Mouse (Mus musculus): ENCODE data around the gene Gm20441. TPM values are rescaled to one million over a fixed set of nuclear protein-coding genes. Genes with fewer than 3 reads are reported as not detected.
A peak's percentile ranks its signal among the peaks of the same experiment; 100 is the strongest.

The Gm20441 gene
- not detected for total RNA-seq (2021)

- intact Hi-C loops (cut with DNase I): no loop called here
- DNase-seq: peak; percentile 63 to 69
These were observed at the start of gene Gm20441, which contains the start of gene Gstt3 for GRCm38 (mm10) chr10:75780769-75781578. Gene Gm20441, minus strand, starts transcription at chr10:75780954. Gene Gstt3, minus strand, starts transcription at chr10:75781414.

- intact Hi-C loops (cut with DNase I): loop anchor here (5.0 kb wide), 2 partner anchors 188 to 243 kb away; partner anchors contain the start of genes Ggt5 and Susd2
- no peak for DNase-seq
These were observed 49.5 kb upstream of the Gm20441 start for GRCm38 (mm10) chr10:75830275-75830670.

GRCm38 (mm10) chr10:75829529-75830274 is 48.9 kb upstream of the Gm20441 start:
- intact Hi-C loops (cut with DNase I): loop anchor here (5.0 kb wide), 2 partner anchors 187 to 242 kb away; partner anchors contain the start of genes Ggt5 and Susd2

GRCm38 (mm10) chr10:75828500-75828931 is 47.8 kb upstream of the Gm20441 start:
- DNase-seq: peak; percentile 65 to 73
- intact Hi-C loops (cut with DNase I): no loop called here

More at GRCm38 (mm10) chr10:75829529-75830274, 48.9 kb upstream of the Gm20441 start:
- DNase-seq: no peak

GRCm38 (mm10) chr10:75827668-75828360 is 47.1 kb upstream of the Gm20441 start:
- peak; percentile 68 to 73 for DNase-seq
- intact Hi-C loops (cut with DNase I): no loop called here

- intact Hi-C loops (cut with DNase I): no loop called here
- DNase-seq: no peak
These were observed 43.8 kb upstream of the Gm20441 start for GRCm38 (mm10) chr10:75824530-75824929.

- DNase-seq: no peak
- intact Hi-C loops (cut with DNase I): no loop called here
These were observed 43.0 kb upstream of the Gm20441 start for GRCm38 (mm10) chr10:75823782-75824181.

GRCm38 (mm10) chr10:75822443-75822842 is 41.7 kb upstream of the Gm20441 start, which contains the start of gene Gstt4:
Gene Gstt4, minus strand, starts transcription at chr10:75822543.
- no peak for DNase-seq
- intact Hi-C loops (cut with DNase I): no loop called here

- intact Hi-C loops (cut with DNase I): no loop called here
- DNase-seq: no peak
These were observed 39.1 kb upstream of the Gm20441 start for GRCm38 (mm10) chr10:75819882-75820281.

GRCm38 (mm10) chr10:75818641-75819040 is 37.9 kb upstream of the Gm20441 start:
- intact Hi-C loops (cut with DNase I): no loop called here
- no peak for DNase-seq

GRCm38 (mm10) chr10:75804217-75804616 is 23.5 kb upstream of the Gm20441 start:
- intact Hi-C loops (cut with DNase I): no loop called here
- no peak for DNase-seq

- DNase-seq: peak; percentile 60 to 69
- intact Hi-C loops (cut with DNase I): no loop called here
These were observed 17.5 kb upstream of the Gm20441 start, which contains the start of gene Gstt1 for GRCm38 (mm10) chr10:75798176-75798696. Gene Gstt1, minus strand, starts transcription at chr10:75798584.

GRCm38 (mm10) chr10:75797619-75798175 is 16.9 kb upstream of the Gm20441 start:
- peak; percentile 57 to 64 for DNase-seq
- intact Hi-C loops (cut with DNase I): no loop called here

GRCm38 (mm10) chr10:75796731-75797516 is 16.2 kb upstream of the Gm20441 start:
- intact Hi-C loops (cut with DNase I): no loop called here
- no peak for DNase-seq

GRCm38 (mm10) chr10:75794880-75795279 is 14.1 kb upstream of the Gm20441 start:
- no peak for DNase-seq
- intact Hi-C loops (cut with DNase I): no loop called here

GRCm38 (mm10) chr10:75790773-75791172 is 10.0 kb upstream of the Gm20441 start:
- intact Hi-C loops (cut with DNase I): no loop called here
- DNase-seq: no peak

- intact Hi-C loops (cut with DNase I): no loop called here
- no peak for DNase-seq
These were observed 9.1 kb upstream of the Gm20441 start for GRCm38 (mm10) chr10:75789841-75790240.

- no peak for DNase-seq
- intact Hi-C loops (cut with DNase I): no loop called here
These were observed 8.5 kb upstream of the Gm20441 start for GRCm38 (mm10) chr10:75789081-75789735.

- intact Hi-C loops (cut with DNase I): no loop called here
- DNase-seq: no peak
These were observed 7.5 kb upstream of the Gm20441 start for GRCm38 (mm10) chr10:75788277-75788676.

Measured in heart, postnatal 10 days (tissue).